Mouse (Mus musculus) left cerebral cortex, adult 2 months (tissue): Measurements from ENCODE around the gene Nop53. TPM values are rescaled to one million over a fixed set of nuclear protein-coding genes. Genes with fewer than 3 reads are reported as not detected.

Source experiments
- DNase-seq, 2 experiments: peaks; one replicate each; pipeline ENCODE4 v3.0.0; 2021 to 2022; ENCODE audit warnings: low spot score in 2 of 2, mixed read lengths in 1 of 2; ENCODE audit errors: extremely low spot score in 1 of 2
- H3K27ac ChIP-seq: fragments of 200-600 bp; 2 replicates; pipeline ENCODE4 v1.8.1; 2022
- H3K4me3 ChIP-seq: fragments of 200-600 bp; 2 replicates; pipeline ENCODE4 v1.8.1; 2022
- CTCF ChIP-seq: fragments of 200-600 bp; IDR thresholded peaks from 2 replicates; pipeline ENCODE4 v1.8.1; 2022; ENCODE audit warnings: antibody characterized with exemption, mild to moderate bottlenecking, moderate library complexity
- intact Hi-C: fragments of 180-260 bp; cut with DNase I; formaldehyde crosslinking; loops from one replicate; pipeline ENCODE4 v1.15.1; 2025
- total RNA-seq, 2 experiments: library from RNA; stranded (reverse); gene quantifications; 2 replicates each; pipeline ENCODE4 v1.2.3; 2021

Nop53 gene
- total RNA-seq, 2 experiments from 2014 or later, result 108 to 113 TPM

GRCm38 (mm10) chr7:15914751-15915150, 31.1 kb downstream of the Nop53 start:
- no peak for DNase-seq
- no peak overlapping the region for H3K4me3 ChIP-seq
- no peak overlapping the region for H3K27ac ChIP-seq
- intact Hi-C loops, result no loop called here
- TF ChIP-seq CTCF, result no peak

GRCm38 (mm10) chr7:15914252-15914651, 31.6 kb downstream of the Nop53 start:
- TF ChIP-seq CTCF, result peak; percentile 82
- H3K4me3 ChIP-seq, result no peak overlapping the region
- DNase-seq, result peak in 1 of 2 experiments; percentile 49
- intact Hi-C loops, result no loop called here
- no peak overlapping the region for H3K27ac ChIP-seq

GRCm38 (mm10) chr7:15912183-15912582, 33.7 kb downstream of the Nop53 start:
- no peak overlapping the region for H3K27ac ChIP-seq
- DNase-seq, result peak; percentile 68 to 76
- TF ChIP-seq CTCF, result peak; percentile 77
- H3K4me3 ChIP-seq, result no peak overlapping the region
- intact Hi-C loops, result loop anchor here (1.0 kb wide), 1 partner anchor 53 kb away; no protein-coding TSS in a partner anchor

GRCm38 (mm10) chr7:15910521-15910920, 35.4 kb downstream of the Nop53 start:
- no peak for DNase-seq
- Histone ChIP-seq H3K27ac (no peak overlapping the region), H3K4me3 (no peak overlapping the region)
- TF ChIP-seq CTCF, result no peak
- intact Hi-C loops, result no loop called here

- TF ChIP-seq CTCF, result no peak
These were observed 37.8 kb downstream of the Nop53 start for GRCm38 (mm10) chr7:15907971-15908590.

GRCm38 (mm10) chr7:15906602-15907001, 39.3 kb downstream of the Nop53 start:
- TF ChIP-seq CTCF, result no peak
- DNase-seq, result no peak
- intact Hi-C loops, result no loop called here
- Histone ChIP-seq H3K4me3 (no peak overlapping the region), H3K27ac (no peak overlapping the region)

More at GRCm38 (mm10) chr7:15907971-15908590, 37.8 kb downstream of the Nop53 start:
- intact Hi-C loops, result no loop called here
- no peak for DNase-seq
- H3K27ac ChIP-seq, result no peak overlapping the region
- H3K4me3 ChIP-seq, result no peak overlapping the region

GRCm38 (mm10) chr7:15905861-15906260, 40.0 kb downstream of the Nop53 start:
- no peak for TF ChIP-seq CTCF

GRCm38 (mm10) chr7:15901366-15902048, 44.4 kb downstream of the Nop53 start:
- Histone ChIP-seq H3K27ac (no peak overlapping the region), H3K4me3 (no peak overlapping the region)
- TF ChIP-seq CTCF, result no peak
- intact Hi-C loops, result no loop called here
- no peak for DNase-seq

More at GRCm38 (mm10) chr7:15905861-15906260, 40.0 kb downstream of the Nop53 start:
- H3K4me3 ChIP-seq, result no peak overlapping the region
- H3K27ac ChIP-seq, result no peak overlapping the region
- no peak for DNase-seq
- intact Hi-C loops, result no loop called here

- no peak for TF ChIP-seq CTCF
- Histone ChIP-seq H3K27ac (no peak overlapping the region), H3K4me3 (no peak overlapping the region)
- no peak for DNase-seq
- intact Hi-C loops, result no loop called here
These were observed 51.6 kb downstream of the Nop53 start for GRCm38 (mm10) chr7:15894251-15894650.

Other genes with a start within 250 kb of the Nop53 start
- gene Obox5, start 195.9 kb downstream of the Nop53 start, total RNA-seq, result not detected
- not detected for gene Obox6, start 106.4 kb downstream of the Nop53 start, total RNA-seq
- not detected for gene Crx, start 66.1 kb downstream of the Nop53 start, total RNA-seq
- gene Crxos, start 63.5 kb downstream of the Nop53 start, total RNA-seq, result under 1 TPM in 1 of 2 experiments, not detected in 1; 0.29 TPM
- 1,000 to 10,000 TPM; 1,033 to 1,089 TPM for gene Selenow, start 23.7 kb downstream of the Nop53 start, total RNA-seq
- 1 to 10 TPM; 6.4 to 6.7 TPM for gene Ehd2, start 21.5 kb upstream of the Nop53 start, total RNA-seq
- 10 to 100 TPM; 14.5 to 15.4 TPM for gene Bicra, start 101.8 kb upstream of the Nop53 start, total RNA-seq
- under 1 TPM; 0.77 to 0.97 TPM for gene Zfp541, start 115.7 kb upstream of the Nop53 start, total RNA-seq
- gene Napa, start 152.4 kb upstream of the Nop53 start, total RNA-seq, result 100 to 1,000 TPM; 269 to 280 TPM
- 10 to 100 TPM; 42.9 to 46.3 TPM for gene Kptn, start 173.8 kb upstream of the Nop53 start, total RNA-seq
- gene Slc8a2, start 183.8 kb upstream of the Nop53 start, total RNA-seq, result 100 to 1,000 TPM; 226 TPM
- gene Meis3, start 229.0 kb upstream of the Nop53 start, total RNA-seq, result 10 to 100 TPM; 39.8 to 42.6 TPM